Mouse (Mus musculus) G1E (cell line): ENCODE measurements around the gene Cldn6.

Experiments used
- CTCF ChIP-seq: IDR thresholded peaks from 2 replicates; pipeline ENCODE4 v1.5.1; 2012; ENCODE audit warnings: low read depth, low read length, inconsistent platforms, mixed read lengths
- GATA1 ChIP-seq: IDR thresholded peaks from 2 replicates; pipeline ENCODE4 v1.6.1; 2012; ENCODE audit warnings: borderline replicate concordance, low read length, inconsistent platforms, mixed read lengths

- TF ChIP-seq CTCF (no peak), GATA1 (no peak)
Observed at GRCm38 (mm10) chr17:23658450-23658849, 20.6 kb upstream of the Cldn6 start.
